Mouse (Mus musculus) heart, embryonic 11.5 days (tissue): ENCODE data around the gene Amh. TPM values are rescaled to one million over a fixed set of nuclear protein-coding genes. Genes with fewer than 3 reads are reported as not detected.
A peak's percentile ranks its signal among the peaks of the same experiment; 100 is the strongest.

ENCODE experiments used
- ATAC-seq: fragments of 200-750 bp; cut with Nextera tagmentation; replicated peaks from 2 replicates; pipeline ENCODE4 v1.8.0; 2017; ENCODE audit warnings: moderate library complexity; ENCODE audit not compliant: insufficient number of reproducible peaks, low FRiP score, low TSS enrichment
- H3K27ac ChIP-seq: fragments of 300-500 bp; sonication (generic); 2 replicates; pipeline ENCODE4 v1.5.1; 2014; ENCODE audit warnings: mild to moderate bottlenecking, low read depth, low read length
- H3K27me3 ChIP-seq: fragments of 300-500 bp; sonication (generic); 2 replicates; pipeline ENCODE4 v1.6.1; 2014; ENCODE audit warnings: mild to moderate bottlenecking, low read length, mixed read lengths; ENCODE audit not compliant: control insufficient read depth, insufficient read depth
- H3K36me3 ChIP-seq: fragments of 300-500 bp; sonication (generic); 2 replicates; pipeline ENCODE4 v1.6.1; 2014; ENCODE audit warnings: mild to moderate bottlenecking, low read length, moderate library complexity, mixed read lengths; ENCODE audit not compliant: control insufficient read depth, insufficient read depth
- H3K4me1 ChIP-seq: fragments of 300-500 bp; sonication (generic); 2 replicates; pipeline ENCODE4 v1.6.1; 2014; ENCODE audit warnings: low read length; ENCODE audit not compliant: control insufficient read depth, insufficient read depth
- H3K4me2 ChIP-seq: fragments of 300-500 bp; sonication (generic); 2 replicates; pipeline ENCODE4 v1.6.1; 2014; ENCODE audit warnings: mild to moderate bottlenecking, moderate library complexity
- H3K4me3 ChIP-seq: fragments of 300-500 bp; sonication (generic); 2 replicates; pipeline ENCODE4 v1.5.1; 2014; ENCODE audit warnings: low read depth, low read length
- H3K9ac ChIP-seq: fragments of 300-500 bp; sonication (generic); 2 replicates; pipeline ENCODE4 v1.6.1; 2014; ENCODE audit warnings: mild to moderate bottlenecking, low read depth, low read length, moderate library complexity
- H3K9me3 ChIP-seq: fragments of 300-500 bp; sonication (generic); replicated peaks from 2 replicates; pipeline ENCODE4 v1.6.1; 2016; ENCODE audit warnings: low read length; ENCODE audit not compliant: control insufficient read depth
- WGBS: fragments of 180-500 bp; shearing (Covaris S2); extraction: QIAGEN DNeasy Blood & Tissue Kit; methylation state at CpG from one replicate; pipeline ENCODE4 v1.1.7; 2014; ENCODE audit not compliant: insufficient replicate concordance; 5-methylcytosine and 5-hydroxymethylcytosine counted together
- polyA plus RNA-seq: library from polyadenylated mRNA; unstranded; fragments of >200 nt; fragmentation: Nextera tagmentation; extraction: Ambion mirVana; gene quantifications from 2 replicates; pipeline ENCODE4 v1.2.1, GENCODE M21; 2014

Gene Amh
- polyA plus RNA-seq, 1 experiment from 2014 or later: 0.11 TPM

- peaks cover 23% of the 10 kb centered on the region for H3K4me1 ChIP-seq
- 68% methylated on average over 33 of the region's 33 CpGs for WGBS
- H3K27me3 ChIP-seq: no peaks in the 10 kb centered on the region
- no peaks in the 10 kb centered on the region for H3K9me3 ChIP-seq
- H3K4me2 ChIP-seq: no peak overlapping the region
- 0 out of 2 replicates have a peak, but pooled peaks have one; percentile 15 for ATAC-seq
- H3K4me3 ChIP-seq: no peak overlapping the region
- H3K27ac ChIP-seq: peak overlapping the region; percentile 6
- H3K36me3 ChIP-seq: peaks cover 61% of the 10 kb centered on the region
- H3K9ac ChIP-seq: no peak overlapping the region
Measured at GRCm38 (mm10) chr10:80791476-80792174, 13.4 kb upstream of the Amh start.

- 72% methylated on average over 41 of the region's 41 CpGs for WGBS
- no peak for ATAC-seq
- peak overlapping the region; percentile 6; the same call in 1 of the 2 replicates for H3K27ac ChIP-seq
Measured at GRCm38 (mm10) chr10:80792175-80793032, 12.6 kb upstream of the Amh start.

GRCm38 (mm10) chr10:80793033-80793784, 11.8 kb upstream of the Amh start:
- H3K36me3 ChIP-seq: peaks cover 49% of the 10 kb centered on the region
- no peak overlapping the region for H3K27ac ChIP-seq
- H3K4me2 ChIP-seq: no peak overlapping the region
- peaks cover 30% of the 10 kb centered on the region for H3K4me1 ChIP-seq
- WGBS: 91% methylated on average over 13 of the region's 13 CpGs
- H3K27me3 ChIP-seq: no peaks in the 10 kb centered on the region
- H3K9ac ChIP-seq: no peak overlapping the region
- ATAC-seq: no peak
- no peaks in the 10 kb centered on the region for H3K9me3 ChIP-seq
- no peak overlapping the region for H3K4me3 ChIP-seq

More at GRCm38 (mm10) chr10:80792175-80793032, 12.6 kb upstream of the Amh start:
- H3K27me3 ChIP-seq: no peaks in the 10 kb centered on the region
- no peak overlapping the region for H3K4me3 ChIP-seq
- no peak overlapping the region for H3K9ac ChIP-seq
- no peaks in the 10 kb centered on the region for H3K9me3 ChIP-seq
- H3K4me1 ChIP-seq: peaks cover 30% of the 10 kb centered on the region
- no peak overlapping the region for H3K4me2 ChIP-seq
- H3K36me3 ChIP-seq: peaks cover 57% of the 10 kb centered on the region

- H3K27ac ChIP-seq: no peak overlapping the region
- ATAC-seq: no peak
- H3K9me3 ChIP-seq: no peaks in the 10 kb centered on the region
- WGBS: 82% methylated on average over 4 of the region's 4 CpGs
- peaks cover 30% of the 10 kb centered on the region for H3K4me1 ChIP-seq
- no peak overlapping the region for H3K4me3 ChIP-seq
- no peaks in the 10 kb centered on the region for H3K27me3 ChIP-seq
- H3K36me3 ChIP-seq: peaks cover 44% of the 10 kb centered on the region
- no peak overlapping the region for H3K9ac ChIP-seq
- H3K4me2 ChIP-seq: no peak overlapping the region
Measured at GRCm38 (mm10) chr10:80793803-80794202, 11.2 kb upstream of the Amh start.

GRCm38 (mm10) chr10:80794750-80795149, 10.3 kb upstream of the Amh start:
- peaks cover 34% of the 10 kb centered on the region for H3K4me1 ChIP-seq
- no peaks in the 10 kb centered on the region for H3K27me3 ChIP-seq
- peaks cover 39% of the 10 kb centered on the region for H3K36me3 ChIP-seq
- H3K9me3 ChIP-seq: no peaks in the 10 kb centered on the region
- no peak overlapping the region; the same call in 1 of the 2 replicates for H3K27ac ChIP-seq
- H3K9ac ChIP-seq: no peak overlapping the region
- ATAC-seq: no peak
- H3K4me3 ChIP-seq: no peak overlapping the region
- H3K4me2 ChIP-seq: no peak overlapping the region
- WGBS: 87% methylated on average over 8 of the region's 8 CpGs

GRCm38 (mm10) chr10:80796307-80796848, 8.7 kb upstream of the Amh start:
- H3K9me3 ChIP-seq: no peaks in the 10 kb centered on the region
- H3K36me3 ChIP-seq: peaks cover 33% of the 10 kb centered on the region
- 75% methylated on average over 9 of the region's 9 CpGs for WGBS
- no peak overlapping the region for H3K27ac ChIP-seq
- H3K27me3 ChIP-seq: no peaks in the 10 kb centered on the region
- H3K9ac ChIP-seq: no peak overlapping the region
- H3K4me1 ChIP-seq: peaks cover 31% of the 10 kb centered on the region
- H3K4me3 ChIP-seq: peak overlapping the region; percentile 90
- no peak for ATAC-seq
- peak overlapping the region; percentile 96 for H3K4me2 ChIP-seq

- Histone ChIP-seq H3K9me3 (no peaks in the 10 kb centered on the region), H3K27me3 (no peaks in the 10 kb centered on the region), H3K4me2 (peak overlapping the region; percentile 96), H3K4me1 (peaks cover 20% of the 10 kb centered on the region), H3K4me3 (peak overlapping the region; percentile 90), H3K36me3 (peaks cover 31% of the 10 kb centered on the region), H3K9ac (peak overlapping the region; percentile 98), H3K27ac (peak overlapping the region; percentile 95)
- WGBS: 3% methylated on average over 59 of the region's 59 CpGs
- ATAC-seq: peak; percentile 35
Measured at GRCm38 (mm10) chr10:80797186-80798149, 7.6 kb upstream of the Amh start.
